Mouse (Mus musculus) heart, postnatal 0 days (tissue): ENCODE measurements at regions not wholly inside any gene's neighbourhood (a gene's known extent, or its start where the extent isn't known, plus 50 kb on each side); places are given as distances from the start of the nearest gene placed in this dataset.
A peak's percentile ranks its signal among the peaks of the same experiment; 100 is the strongest.

ENCODE experiments used
- ATAC-seq: fragments of 200-750 bp; cut with Nextera tagmentation; 2 replicates; pipeline ENCODE4 v1.8.0; 2017; ENCODE audit warnings: low read depth, moderate number of reproducible peaks, moderate library complexity; ENCODE audit not compliant: insufficient read depth
- DNase-seq: peaks from one replicate; pipeline ENCODE4 v3.0.0-alpha.2; 2016; ENCODE audit warnings: low spot score
- H3K27ac ChIP-seq: fragments of 300-500 bp; sonication (generic); 2 replicates; pipeline ENCODE4 v1.5.1; 2014; ENCODE audit warnings: low read depth, mild to moderate bottlenecking
- H3K27me3 ChIP-seq: fragments of 300-500 bp; sonication (generic); 2 replicates; pipeline ENCODE4 v1.6.1; 2014; ENCODE audit warnings: low read length, mixed read lengths; ENCODE audit not compliant: control insufficient read depth, insufficient read depth
- H3K36me3 ChIP-seq: fragments of 300-500 bp; sonication (generic); replicated peaks from 2 replicates; pipeline ENCODE4 v1.6.1; 2014; ENCODE audit warnings: low read length, mixed read lengths; ENCODE audit not compliant: control insufficient read depth, insufficient read depth
- H3K4me1 ChIP-seq: fragments of 300-500 bp; sonication (generic); 2 replicates; pipeline ENCODE4 v1.6.1; 2014; ENCODE audit warnings: antibody characterized with exemption; ENCODE audit not compliant: control insufficient read depth, insufficient read depth
- H3K4me2 ChIP-seq: fragments of 300-500 bp; sonication (generic); 2 replicates; pipeline ENCODE4 v1.6.1; 2014; ENCODE audit warnings: low read depth, mild to moderate bottlenecking, low read length, moderate library complexity
- H3K4me3 ChIP-seq: fragments of 300-500 bp; sonication (generic); 2 replicates; pipeline ENCODE4 v1.5.1; 2014; ENCODE audit warnings: low read depth, low read length
- H3K9ac ChIP-seq: fragments of 300-500 bp; sonication (generic); replicated peaks from 2 replicates; pipeline ENCODE4 v1.6.1; 2014; ENCODE audit warnings: low read depth, low read length, mixed read lengths
- H3K9me3 ChIP-seq: fragments of 300-500 bp; sonication (generic); replicated peaks from 2 replicates; pipeline ENCODE4 v1.6.1; 2016; ENCODE audit warnings: low read length; ENCODE audit not compliant: control insufficient read depth
- CTCF ChIP-seq: IDR thresholded peaks from 2 replicates; pipeline ENCODE4 v1.5.1; 2016; ENCODE audit warnings: antibody characterized with exemption, control low read depth, low read depth
- EP300 ChIP-seq: IDR thresholded peaks from 2 replicates; pipeline ENCODE4 v1.6.1; 2016; ENCODE audit warnings: antibody characterized with exemption, low read depth
- WGBS: fragments of 180-500 bp; shearing (Covaris S2); extraction: QIAGEN DNeasy Blood & Tissue Kit; methylation state at CpG from one replicate; pipeline ENCODE4 v1.1.7; 2014; 5-methylcytosine and 5-hydroxymethylcytosine counted together

GRCm38 (mm10) chr12:49449396-49449795 lies 64.4 kb downstream of the Gm43517 start:
- ATAC-seq (no peak), DNase-seq (no peak)
- Histone ChIP-seq H3K4me2 (no peak overlapping the region), H3K27ac (no peak overlapping the region), H3K9ac (no peak overlapping the region), H3K36me3 (no peaks in the 10 kb centered on the region), H3K4me1 (no peaks in the 10 kb centered on the region), H3K9me3 (no peaks in the 10 kb centered on the region), H3K4me3 (no peak overlapping the region), H3K27me3 (no peaks in the 10 kb centered on the region)
- TF ChIP-seq EP300 (no peak), CTCF (no peak)
- 62% methylated on average over 3 of the region's 3 CpGs for WGBS

GRCm38 (mm10) chr12:49468059-49468458 lies 83.1 kb downstream of the Gm43517 start:
- Histone ChIP-seq H3K36me3 (no peaks in the 10 kb centered on the region), H3K27me3 (no peaks in the 10 kb centered on the region), H3K4me2 (no peak overlapping the region), H3K9me3 (no peaks in the 10 kb centered on the region), H3K9ac (no peak overlapping the region), H3K27ac (no peak overlapping the region), H3K4me3 (no peak overlapping the region), H3K4me1 (no peaks in the 10 kb centered on the region)
- WGBS, result 64% methylated on average over 1 of the region's 1 CpGs
- ATAC-seq (no peak), DNase-seq (no peak)
- no peak for TF ChIP-seq EP300
- TF ChIP-seq CTCF, result no peak

GRCm38 (mm10) chr12:49473371-49473770 lies 88.4 kb downstream of the Gm43517 start:
- TF ChIP-seq CTCF, result no peak
- Histone ChIP-seq H3K27me3 (no peaks in the 10 kb centered on the region), H3K9me3 (no peaks in the 10 kb centered on the region), H3K4me1 (no peaks in the 10 kb centered on the region), H3K4me3 (no peak overlapping the region), H3K36me3 (no peaks in the 10 kb centered on the region), H3K27ac (no peak overlapping the region), H3K4me2 (no peak overlapping the region), H3K9ac (no peak overlapping the region)
- WGBS, result 56% methylated on average over 3 of the region's 3 CpGs
- ATAC-seq (no peak), DNase-seq (peak; percentile 6)

- H3K27me3 ChIP-seq, result no peaks in the 10 kb centered on the region
- no peak overlapping the region for H3K9ac ChIP-seq
- no peaks in the 10 kb centered on the region for H3K4me1 ChIP-seq
- DNase-seq (no peak), ATAC-seq (no peak)
- TF ChIP-seq CTCF (no peak), EP300 (no peak)
- H3K36me3 ChIP-seq, result no peaks in the 10 kb centered on the region
- H3K4me3 ChIP-seq, result no peak overlapping the region
- no peak overlapping the region for H3K27ac ChIP-seq
- WGBS, result 56% methylated on average over 3 of the region's 3 CpGs
- no peaks in the 10 kb centered on the region for H3K9me3 ChIP-seq
- no peak overlapping the region for H3K4me2 ChIP-seq
These were observed 95.7 kb downstream of the Gm43517 start for GRCm38 (mm10) chr12:49480656-49481055.

GRCm38 (mm10) chr12:49481151-49481550 lies 96.2 kb downstream of the Gm43517 start:
- Histone ChIP-seq H3K4me1 (no peaks in the 10 kb centered on the region), H3K27ac (no peak overlapping the region), H3K27me3 (no peaks in the 10 kb centered on the region), H3K36me3 (no peaks in the 10 kb centered on the region), H3K4me3 (no peak overlapping the region), H3K4me2 (no peak overlapping the region), H3K9me3 (no peaks in the 10 kb centered on the region), H3K9ac (no peak overlapping the region)
- ATAC-seq, result no peak
- TF ChIP-seq EP300 (no peak), CTCF (no peak)
- WGBS, result 74% methylated on average over 8 of the region's 8 CpGs
- no peak for DNase-seq

- 68% methylated on average over 4 of the region's 4 CpGs for WGBS
- no peaks in the 10 kb centered on the region for H3K36me3 ChIP-seq
- no peak overlapping the region for H3K4me2 ChIP-seq
- no peak overlapping the region for H3K9ac ChIP-seq
- ATAC-seq (no peak), DNase-seq (no peak)
- H3K4me1 ChIP-seq, result no peaks in the 10 kb centered on the region
- H3K9me3 ChIP-seq, result no peaks in the 10 kb centered on the region
- no peak overlapping the region for H3K27ac ChIP-seq
- no peak overlapping the region for H3K4me3 ChIP-seq
- TF ChIP-seq EP300 (no peak), CTCF (no peak)
- H3K27me3 ChIP-seq, result no peaks in the 10 kb centered on the region
These were observed 97.4 kb downstream of the Gm43517 start for GRCm38 (mm10) chr12:49482367-49482766.
